Mouse (Mus musculus) lung, adult 2 months (tissue): ENCODE measurements around the gene Dkkl1.

Source experiments
- CTCF ChIP-seq: fragments of 200-500 bp; IDR thresholded peaks from 2 replicates; pipeline ENCODE4 v1.5.1; 2011; ENCODE audit warnings: mild to moderate bottlenecking, low read length, control low read depth; ENCODE audit not compliant: insufficient read depth
- POLR2A ChIP-seq: fragments of 200-500 bp; IDR thresholded peaks from 2 replicates; pipeline ENCODE4 v1.6.1; 2011; ENCODE audit warnings: low read depth, mild to moderate bottlenecking, control low read depth, low read length, borderline replicate concordance; ENCODE audit errors: extremely low read depth

GRCm38 (mm10) chr7:45221680-45222079, 9.7 kb upstream of the Dkkl1 start:
- no peak for TF ChIP-seq CTCF
- no peak for TF ChIP-seq POLR2A
